8 mouse cellular contexts compared by ENCODE assay signal in genomic region chr9:21962416-21963059, GRCm38 (mm10). TPM values are rescaled to one million over a fixed set of nuclear protein-coding genes. Genes with fewer than 3 reads are reported as not detected.
DNase-seq lines count a peak whose midpoint lies in the region; ATAC-seq lines count a peak whose summit lies in the region.

No protein-coding gene starts in this region.

- 2% methylated on average over 34 of the region's 34 CpGs for WGBS in embryonic facial prominence, embryonic 10.5 days
- WGBS in midbrain, embryonic 16.5 days, result 4% methylated on average over 33 of the region's 34 CpGs

- DNase-seq in 3T3-L1 (ENCODE audit: low read depth, low spot score) (peak; percentile 55), liver (peak; percentile 99)
- peak; percentile 71 for DNase-seq in adrenal gland, postnatal 14 days
- peak; percentile 83 for DNase-seq in embryonic facial prominence, embryonic 10.5 days (ENCODE audit: low spot score)
- peak; percentile 42 to 62 for DNase-seq in heart, adult 9 months (ENCODE audit: low spot score in 2 of 2)
- peak; percentile 49 to 54 for DNase-seq in kidney, adult 8-10 months
- peak; percentile 79 to 89 for DNase-seq in spleen, postnatal 36 days (ENCODE audit: low spot score in 2 of 2)

- peaks cover 36% of the 10 kb centered on the region for H3K4me1 ChIP-seq in embryonic facial prominence, embryonic 10.5 days
- peaks cover 17% of the 10 kb centered on the region for H3K4me1 ChIP-seq in midbrain, embryonic 16.5 days (ENCODE audit: control insufficient read depth, insufficient read depth, low read length)

- peak overlapping the region; percentile 77 for H3K4me2 ChIP-seq in midbrain, embryonic 16.5 days (ENCODE audit: low read length)

- H3K27ac ChIP-seq in embryonic facial prominence, embryonic 10.5 days (replicated peaks), result peak overlapping the region; percentile 63
- no peak overlapping the region for H3K27ac ChIP-seq in midbrain, embryonic 16.5 days (ENCODE audit: low read length)

- ATAC-seq in midbrain, embryonic 16.5 days, result peak; percentile 50

- no peaks in the 10 kb centered on the region for H3K9me3 ChIP-seq in embryonic facial prominence, embryonic 10.5 days
- no peaks in the 10 kb centered on the region for H3K9me3 ChIP-seq in midbrain, embryonic 16.5 days (replicated peaks; ENCODE audit: control insufficient read depth, low read length, poor library complexity, severe bottlenecking)

- H3K27me3 ChIP-seq in embryonic facial prominence, embryonic 10.5 days (replicated peaks; ENCODE audit: low read depth, poor library complexity, severe bottlenecking), result peaks cover 57% of the 10 kb centered on the region
- peaks cover 49% of the 10 kb centered on the region for H3K27me3 ChIP-seq in midbrain, embryonic 16.5 days (ENCODE audit: control insufficient read depth, insufficient read depth, low read depth, low read length)

- 0 out of 2 replicates have a peak, but pooled peaks cover 6% of the 10 kb centered on the region for H3K36me3 ChIP-seq in embryonic facial prominence, embryonic 10.5 days (replicated peaks)
- H3K36me3 ChIP-seq in midbrain, embryonic 16.5 days (ENCODE audit: control insufficient read depth, insufficient read depth, low read length), result no peaks in the 10 kb centered on the region

- peak overlapping the region; percentile 50; the same call in 1 of the 2 replicates for H3K9ac ChIP-seq in midbrain, embryonic 16.5 days (ENCODE audit: low read depth, low read length)

- H3K4me3 ChIP-seq in embryonic facial prominence, embryonic 10.5 days, result peak overlapping the region; percentile 60
- H3K4me3 ChIP-seq in midbrain, embryonic 16.5 days (ENCODE audit: low read depth, low read length), result peak overlapping the region; percentile 39

RNA-seq across cellular contexts. Expression of gene Epor, which starts 0.8 kb away (rescaled TPM):
- 3.8 and 4.1 TPM in 2 replicates for total RNA-seq in adrenal gland, postnatal 14 days (2021)
- 7.9 and 8.6 TPM in 2 replicates for polyA plus RNA-seq in embryonic facial prominence, embryonic 10.5 days (2016; fragmentation: Nextera tagmentation; extraction: Ambion mirVana)
- polyA plus RNA-seq in midbrain, embryonic 16.5 days (2015; fragmentation: Nextera tagmentation; extraction: Ambion mirVana), result 1.2 and 1.4 TPM in 2 replicates

RNA-seq across cellular contexts. Expression of gene Swsap1, which starts 7.0 kb away (rescaled TPM):
- 13.1 and 13.7 TPM in 2 replicates for total RNA-seq in adrenal gland, postnatal 14 days (2021)
- 7.1 and 8.0 TPM in 2 replicates for polyA plus RNA-seq in embryonic facial prominence, embryonic 10.5 days (2016; fragmentation: Nextera tagmentation; extraction: Ambion mirVana)
- polyA plus RNA-seq in midbrain, embryonic 16.5 days (2015; fragmentation: Nextera tagmentation; extraction: Ambion mirVana), result 9.5 and 10.5 TPM in 2 replicates

RNA-seq across cellular contexts. Expression of gene Plppr2, which starts 25.7 kb away (rescaled TPM):
- total RNA-seq in adrenal gland, postnatal 14 days (2021), result 25.5 and 31.0 TPM in 2 replicates
- 9.5 and 9.6 TPM in 2 replicates for polyA plus RNA-seq in embryonic facial prominence, embryonic 10.5 days (2016; fragmentation: Nextera tagmentation; extraction: Ambion mirVana)
- 112 and 115 TPM in 2 replicates for polyA plus RNA-seq in midbrain, embryonic 16.5 days (2015; fragmentation: Nextera tagmentation; extraction: Ambion mirVana)

RNA-seq across cellular contexts. Expression of gene Rgl3, which starts 26.7 kb away (rescaled TPM):
- total RNA-seq in adrenal gland, postnatal 14 days (2021), result 18.1 and 19.0 TPM in 2 replicates
- 4.0 and 5.6 TPM in 2 replicates for polyA plus RNA-seq in embryonic facial prominence, embryonic 10.5 days (2016; fragmentation: Nextera tagmentation; extraction: Ambion mirVana)
- 0.88 and 1.5 TPM in 2 replicates for polyA plus RNA-seq in midbrain, embryonic 16.5 days (2015; fragmentation: Nextera tagmentation; extraction: Ambion mirVana)

RNA-seq across cellular contexts. Expression of gene Tmem205, which starts 35.2 kb away (rescaled TPM):
- total RNA-seq in adrenal gland, postnatal 14 days (2021), result 203 and 258 TPM in 2 replicates
- polyA plus RNA-seq in embryonic facial prominence, embryonic 10.5 days (2016; fragmentation: Nextera tagmentation; extraction: Ambion mirVana), result 31.1 and 33.1 TPM in 2 replicates
- 45.5 and 47.2 TPM in 2 replicates for polyA plus RNA-seq in midbrain, embryonic 16.5 days (2015; fragmentation: Nextera tagmentation; extraction: Ambion mirVana)

Comparison
In these comparisons a context has a peak if more than half of its experiments do, and no peak if none do; other contexts are left out.
1. RNA of gene Plppr2, which starts 25.7 kb away (polyA plus RNA-seq): 112 to 115 TPM in midbrain, embryonic 16.5 days; 9.5 to 9.6 TPM in embryonic facial prominence, embryonic 10.5 days; every median in the first group is over 10 times any median in the second.
2. Peak in every context shown above with its lines, with median percentiles within 50 percentile points of each other: DNase-seq.